In the genomic region with DNA sequence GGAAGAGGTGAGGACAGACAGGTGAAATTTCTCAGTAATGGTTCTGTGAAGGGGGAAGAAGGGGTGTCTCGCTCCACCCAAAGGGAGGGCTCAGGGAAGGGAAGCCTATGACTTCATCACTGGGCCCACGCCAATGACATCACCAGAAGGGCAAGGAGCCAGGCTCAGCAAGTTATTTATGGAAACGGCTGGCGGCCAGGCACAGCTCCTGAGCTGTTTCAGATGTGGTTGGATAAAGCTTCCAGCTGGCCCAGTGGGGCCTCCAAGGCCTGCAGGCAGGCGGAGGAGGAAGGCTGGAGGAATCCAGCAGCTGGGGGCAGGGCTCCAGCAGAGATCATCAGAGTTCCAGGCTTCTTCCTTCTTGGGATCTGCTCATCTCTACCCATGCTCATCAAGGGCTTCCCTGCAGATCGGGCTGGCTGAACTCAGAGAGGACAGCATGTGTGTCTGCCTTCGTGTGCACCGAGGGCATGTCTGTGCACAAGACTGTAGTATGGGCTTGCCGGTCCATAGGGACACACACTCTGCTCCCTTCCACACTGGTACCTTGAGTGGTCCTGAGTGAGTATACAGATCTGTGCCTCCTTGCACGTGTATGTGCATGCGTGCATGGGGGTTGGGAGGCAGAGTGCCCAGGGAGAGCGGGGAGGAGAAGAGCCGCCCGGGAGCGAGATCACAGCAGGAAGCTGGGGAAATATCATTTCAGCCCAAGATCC, we compare ENCODE assay signal across 8 mouse cellular contexts.
DNase-seq lines count a peak whose midpoint lies in the region; ATAC-seq lines count a peak whose summit lies in the region.

No protein-coding gene starts in this region.

- DNase-seq in adrenal gland, postnatal 14 days, result peak; percentile 95
- DNase-seq in cerebellum, postnatal 36 days, result peak; percentile 86 to 87
- DNase-seq in gastrocnemius, adult 8-10 months (ENCODE audit: low spot score in 2 of 2), result peak; percentile 91 to 93
- DNase-seq in layer of hippocampus, postnatal 10 days (ENCODE audit: low spot score in 2 of 2), result peak; percentile 94 to 95
- DNase-seq in right cerebral cortex, postnatal 4 days, result peak; percentile 89

- no peak overlapping the region for H3K4me3 ChIP-seq in hindbrain, embryonic 13.5 days
- H3K4me3 ChIP-seq in lung, embryonic 16.5 days (ENCODE audit: low read length), result peak overlapping the region; percentile 16; the same call in 1 of the 2 replicates

- 50% methylated on average over 15 of the region's 15 CpGs for WGBS in hindbrain, embryonic 13.5 days
- 30% methylated on average over 15 of the region's 15 CpGs for WGBS in lung, embryonic 16.5 days

- peak; percentile 65 for ATAC-seq in hindbrain, embryonic 13.5 days (ENCODE audit: low FRiP score)
- peak; percentile 99 for ATAC-seq in lung, embryonic 16.5 days (ENCODE audit: low read depth)
- no peak for ATAC-seq in inflammation-experienced regulatory T-cells, adult 6 months

- H3K4me1 ChIP-seq in hindbrain, embryonic 13.5 days (replicated peaks), result peaks cover 25% of the 10 kb centered on the region
- H3K4me1 ChIP-seq in lung, embryonic 16.5 days (replicated peaks; ENCODE audit: control insufficient read depth, insufficient read depth, low read length), result peaks cover 14% of the 10 kb centered on the region

- H3K4me2 ChIP-seq in hindbrain, embryonic 13.5 days, result no peak overlapping the region
- H3K4me2 ChIP-seq in lung, embryonic 16.5 days (ENCODE audit: low read depth, low read length), result peak overlapping the region; percentile 46

- no peaks in the 10 kb centered on the region for H3K9me3 ChIP-seq in hindbrain, embryonic 13.5 days
- no peaks in the 10 kb centered on the region for H3K9me3 ChIP-seq in lung, embryonic 16.5 days (ENCODE audit: control insufficient read depth, low read length)

- no peak overlapping the region for H3K9ac ChIP-seq in hindbrain, embryonic 13.5 days
- H3K9ac ChIP-seq in lung, embryonic 16.5 days (ENCODE audit: low read length), result peak overlapping the region; percentile 46; the same call in 1 of the 2 replicates

- 0 out of 2 replicates have a peak, but pooled peaks cover 1% of the 10 kb centered on the region for H3K27me3 ChIP-seq in hindbrain, embryonic 13.5 days
- H3K27me3 ChIP-seq in lung, embryonic 16.5 days (ENCODE audit: control insufficient read depth, insufficient read depth, low read depth, low read length), result no peaks in the 10 kb centered on the region

- no peaks in the 10 kb centered on the region for H3K36me3 ChIP-seq in hindbrain, embryonic 13.5 days
- H3K36me3 ChIP-seq in lung, embryonic 16.5 days (ENCODE audit: control insufficient read depth, insufficient read depth, low read length), result no peaks in the 10 kb centered on the region

- peak overlapping the region; percentile 64 for H3K27ac ChIP-seq in hindbrain, embryonic 13.5 days
- H3K27ac ChIP-seq in lung, embryonic 16.5 days (ENCODE audit: low read length), result peak overlapping the region; percentile 92
